Mouse (Mus musculus) cerebellum, adult 8-10 months (tissue): ENCODE results near the gene Cuedc1.
A peak's percentile ranks its signal among the peaks of the same experiment; 100 is the strongest.

ENCODE experiments used
- DNase-seq: peaks from one replicate; pipeline ENCODE4 v3.0.0; 2022

Cuedc1 gene

GRCm38 (mm10) chr11:88148638-88149279, 50.9 kb downstream of the Cuedc1 start:
- DNase-seq: peak; percentile 65

GRCm38 (mm10) chr11:88151379-88152155, 53.7 kb downstream of the Cuedc1 start:
- no peak for DNase-seq

DNA sequence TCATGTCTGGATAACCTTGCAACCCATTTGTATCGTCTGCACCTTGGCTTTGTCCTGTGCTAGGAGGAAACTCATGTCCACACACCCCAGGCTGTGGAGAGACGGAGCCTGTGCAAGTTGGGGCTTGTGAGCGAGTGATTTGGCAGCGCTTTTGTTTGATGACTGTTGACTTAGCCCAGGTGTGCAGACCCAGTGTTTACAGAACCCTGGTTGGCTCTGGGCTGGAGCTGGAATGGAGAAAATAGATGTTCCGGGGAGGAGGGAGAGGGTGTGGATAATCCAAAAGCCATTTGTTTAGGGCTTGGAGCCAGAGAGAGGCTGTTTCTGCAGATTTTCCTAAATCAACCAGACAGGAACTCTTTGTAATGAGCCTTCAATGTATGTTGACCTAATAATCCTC, 56.0 kb downstream of the Cuedc1 start:
- no peak for DNase-seq

GRCm38 (mm10) chr11:88154500-88154899, 56.6 kb downstream of the Cuedc1 start:
- DNase-seq: no peak

- DNase-seq: no peak
Observed at GRCm38 (mm10) chr11:88155451-88155850, 57.6 kb downstream of the Cuedc1 start.

GRCm38 (mm10) chr11:88155998-88156397, 58.1 kb downstream of the Cuedc1 start:
- no peak for DNase-seq

DNA sequence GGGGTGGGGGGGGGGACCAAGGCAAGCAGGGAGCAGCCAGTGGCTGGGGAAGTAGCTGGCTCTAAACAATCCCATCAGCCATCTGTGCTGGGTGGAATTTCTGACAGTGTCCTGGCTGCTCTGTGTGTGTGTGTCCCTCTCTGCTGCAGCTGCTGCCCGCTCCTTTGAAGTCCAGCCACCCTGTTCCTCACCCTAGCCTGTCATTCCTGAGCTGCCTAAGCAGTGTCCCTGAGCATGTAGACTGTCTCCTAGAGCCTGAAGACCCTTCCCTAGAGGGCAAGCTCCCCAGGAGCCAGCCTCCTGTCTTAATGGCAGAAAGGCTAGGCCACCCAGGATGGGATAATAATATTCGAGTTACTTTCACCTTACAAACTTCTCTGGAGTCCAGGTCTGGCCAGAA, 58.5 kb downstream of the Cuedc1 start:
- DNase-seq: no peak

- peak; percentile 68 for DNase-seq
Observed at GRCm38 (mm10) chr11:88158842-88159246, 61.0 kb downstream of the Cuedc1 start.

GRCm38 (mm10) chr11:88159389-88159788, 61.5 kb downstream of the Cuedc1 start:
- DNase-seq: no peak

DNA sequence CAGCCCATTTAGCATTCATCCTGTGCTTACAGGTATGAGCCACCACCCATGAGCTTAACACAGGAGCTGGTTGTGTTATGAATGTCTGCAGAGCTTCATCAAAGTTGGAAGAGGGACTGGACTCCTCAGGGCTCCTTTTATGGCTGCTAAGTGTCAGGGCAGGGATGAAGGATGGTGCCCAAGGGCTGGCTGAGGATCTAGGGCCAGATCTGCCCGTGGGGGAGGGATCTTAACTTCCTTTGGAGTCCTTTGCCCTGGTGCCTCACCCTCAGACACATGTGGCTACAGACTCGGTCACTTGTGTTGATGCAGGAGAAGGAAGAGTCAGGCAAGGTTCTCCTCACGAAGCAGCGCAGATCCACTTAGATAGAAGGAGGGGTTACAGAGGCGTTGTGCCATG, 62.5 kb downstream of the Cuedc1 start:
- DNase-seq: no peak

DNA sequence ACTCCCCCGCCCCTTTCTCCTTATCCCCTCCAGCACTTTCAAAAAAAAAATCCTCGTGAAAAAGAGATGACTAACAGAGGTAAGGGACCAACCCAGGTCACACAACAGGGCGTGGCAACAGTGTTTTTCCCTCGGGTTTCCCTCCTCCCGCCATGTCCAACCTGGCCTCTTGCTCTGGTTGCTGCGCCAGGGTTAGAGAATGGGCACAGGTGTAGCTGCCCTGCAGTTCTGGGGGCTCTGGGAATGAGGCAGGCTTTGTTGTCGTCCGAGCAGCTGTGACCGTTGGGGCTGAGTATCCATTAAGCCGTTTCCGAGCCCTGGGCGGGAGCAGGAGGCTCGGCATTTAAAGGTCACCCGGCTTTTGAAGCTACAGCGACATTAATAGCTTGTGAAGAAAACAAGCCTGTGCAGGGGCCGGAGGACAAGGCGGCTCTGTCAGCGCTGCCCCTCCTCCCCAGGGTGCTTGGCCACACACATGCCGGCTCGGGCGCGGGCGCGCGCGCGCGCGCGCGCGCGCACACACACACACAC, 63.3 kb downstream of the Cuedc1 start:
- peak; percentile 73 for DNase-seq

DNA sequence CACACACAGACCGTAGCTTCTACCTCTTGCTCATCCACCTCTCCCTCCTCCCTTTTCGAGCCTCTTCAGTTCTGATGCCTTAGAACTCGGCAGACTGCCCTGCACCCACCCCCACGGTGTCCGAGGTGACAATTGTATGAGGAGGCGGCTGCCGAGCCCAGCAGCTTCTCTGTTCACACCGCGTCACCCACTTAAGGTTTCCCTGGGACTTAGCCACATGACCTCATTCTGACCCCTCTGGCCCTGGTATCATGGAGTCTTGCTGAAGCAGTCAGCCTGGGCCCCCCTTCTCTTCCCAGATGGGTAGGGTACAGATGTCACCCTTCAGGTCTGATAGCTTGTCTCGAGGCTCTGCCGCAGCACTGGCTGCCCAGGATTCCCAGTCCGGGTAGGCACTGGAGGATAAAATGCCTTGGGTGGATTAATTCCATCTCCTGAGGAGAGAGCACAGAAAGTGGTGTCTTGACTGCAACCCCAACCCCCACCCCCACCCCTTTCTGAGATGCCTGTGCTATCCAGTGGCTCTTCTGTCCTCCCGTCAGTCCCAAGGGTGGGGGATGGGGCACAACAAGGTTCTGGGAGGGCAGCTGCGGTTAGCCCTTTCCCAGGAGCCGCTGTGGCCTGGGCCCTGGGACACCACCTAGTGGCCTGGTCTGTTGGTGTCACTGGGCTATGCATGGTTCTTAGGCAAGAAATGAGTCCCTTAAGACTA, 63.9 kb downstream of the Cuedc1 start:
- DNase-seq: peak; percentile 94

GRCm38 (mm10) chr11:88162740-88163139, 64.9 kb downstream of the Cuedc1 start:
- no peak for DNase-seq

DNA sequence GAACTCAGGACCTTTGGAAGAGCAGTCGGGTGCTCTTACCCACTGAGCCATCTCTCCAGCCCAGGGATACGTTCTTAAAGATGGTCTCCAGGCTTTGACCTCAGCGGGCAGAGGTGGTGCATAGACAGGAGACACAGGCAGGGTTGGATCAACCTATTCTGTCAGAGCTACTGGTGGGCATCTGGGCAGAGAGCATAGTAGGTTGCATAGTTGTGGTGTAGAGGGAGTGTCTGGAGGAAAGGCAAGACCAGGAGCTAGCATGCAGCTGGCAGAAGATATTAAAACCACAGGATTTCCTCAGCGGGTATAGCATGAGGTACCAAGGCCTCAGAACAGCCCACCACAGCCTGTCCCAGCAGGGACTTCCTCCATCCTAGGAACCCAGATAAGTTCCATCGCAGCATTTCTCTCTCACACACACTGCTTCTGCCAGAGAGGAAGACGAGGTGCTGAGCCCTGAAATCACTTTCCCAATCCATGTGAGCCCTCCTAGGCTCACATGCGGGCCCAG, 66.4 kb downstream of the Cuedc1 start:
- no peak for DNase-seq

DNA sequence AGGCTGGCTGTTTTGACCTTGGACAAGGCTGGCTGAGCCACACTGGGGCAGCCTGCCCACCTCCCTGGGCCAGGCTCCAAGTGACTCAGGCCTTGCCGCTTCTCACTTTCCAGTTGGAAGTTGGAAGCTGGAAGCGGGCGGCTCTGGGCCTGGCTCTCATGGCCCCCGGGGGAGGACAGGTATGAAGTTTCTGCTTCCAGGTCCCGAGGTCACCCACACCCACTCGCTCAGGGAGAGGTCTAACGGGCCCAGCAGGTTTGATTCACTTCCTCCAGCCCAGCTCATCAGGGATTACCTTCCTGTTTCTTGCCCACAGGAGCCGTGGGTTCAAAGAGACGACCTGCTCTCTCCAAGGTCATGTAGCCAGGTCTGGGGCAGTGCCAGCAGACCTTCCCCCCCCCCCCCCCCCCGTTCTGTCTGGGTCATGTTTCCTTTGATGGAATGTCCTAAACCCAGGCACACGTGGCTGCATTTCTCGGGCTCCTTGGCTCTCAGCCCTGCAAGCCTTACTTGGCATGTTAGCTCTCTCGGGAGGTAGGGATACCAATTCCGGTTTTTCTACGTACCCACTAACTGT, 67.0 kb downstream of the Cuedc1 start:
- peak; percentile 67 for DNase-seq

DNA sequence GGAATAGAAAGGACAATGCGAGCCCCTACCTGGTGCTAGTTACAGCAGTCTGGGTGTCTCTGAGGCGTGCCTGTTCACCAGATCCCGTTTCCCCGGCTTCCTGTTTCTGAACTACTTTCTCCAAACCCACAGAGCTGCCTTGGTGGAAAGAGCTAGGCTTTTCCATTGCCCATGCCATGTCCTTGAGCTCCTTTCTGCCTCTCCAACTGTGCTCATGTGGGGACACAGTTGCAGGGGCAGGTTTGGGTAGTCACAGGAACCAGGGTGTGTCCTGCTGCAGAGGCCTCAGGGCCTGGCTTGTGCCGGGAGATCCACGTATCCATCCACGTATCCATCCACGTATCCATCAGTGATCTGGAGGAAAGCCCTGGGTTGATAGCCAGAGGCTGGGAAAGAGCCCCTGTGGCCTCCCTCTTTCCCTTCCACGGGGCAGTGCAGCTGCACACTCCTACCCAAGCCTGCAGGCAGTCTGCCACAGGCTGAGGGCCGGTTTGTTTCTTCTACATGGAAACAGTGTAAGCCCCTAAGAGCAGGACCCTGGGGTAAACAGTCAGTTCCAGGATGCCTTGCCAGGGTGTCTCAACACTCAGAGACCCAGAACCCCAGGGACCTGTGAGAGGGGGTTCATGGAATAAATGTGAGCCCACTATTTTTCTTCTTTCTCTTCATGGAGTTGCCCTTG, 68.0 kb downstream of the Cuedc1 start:
- DNase-seq: no peak

DNA sequence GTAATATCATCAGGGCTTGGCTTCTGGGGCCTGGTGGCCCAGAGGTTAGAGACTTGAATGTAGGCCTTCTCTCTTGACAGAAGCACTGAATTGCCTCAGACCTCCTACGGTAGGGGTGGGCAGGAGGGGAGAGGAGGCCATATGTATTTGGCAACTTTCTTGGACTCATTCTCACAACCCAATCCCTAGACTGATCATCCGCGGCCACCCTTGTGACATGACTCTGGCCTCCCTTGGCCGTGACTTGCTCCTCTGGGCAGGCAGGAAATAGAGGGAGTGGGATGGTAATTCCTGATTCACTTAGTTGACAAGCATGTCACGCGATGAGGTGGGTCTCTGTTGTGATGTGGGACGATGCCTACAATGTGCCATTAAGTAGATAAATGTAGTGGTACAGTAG, 68.6 kb downstream of the Cuedc1 start:
- no peak for DNase-seq

GRCm38 (mm10) chr11:88168611-88169010, 70.8 kb downstream of the Cuedc1 start:
- no peak for DNase-seq

- no peak for DNase-seq
Observed at GRCm38 (mm10) chr11:88169531-88170040, 71.7 kb downstream of the Cuedc1 start.

GRCm38 (mm10) chr11:88170606-88171005, 72.7 kb downstream of the Cuedc1 start:
- no peak for DNase-seq

DNA sequence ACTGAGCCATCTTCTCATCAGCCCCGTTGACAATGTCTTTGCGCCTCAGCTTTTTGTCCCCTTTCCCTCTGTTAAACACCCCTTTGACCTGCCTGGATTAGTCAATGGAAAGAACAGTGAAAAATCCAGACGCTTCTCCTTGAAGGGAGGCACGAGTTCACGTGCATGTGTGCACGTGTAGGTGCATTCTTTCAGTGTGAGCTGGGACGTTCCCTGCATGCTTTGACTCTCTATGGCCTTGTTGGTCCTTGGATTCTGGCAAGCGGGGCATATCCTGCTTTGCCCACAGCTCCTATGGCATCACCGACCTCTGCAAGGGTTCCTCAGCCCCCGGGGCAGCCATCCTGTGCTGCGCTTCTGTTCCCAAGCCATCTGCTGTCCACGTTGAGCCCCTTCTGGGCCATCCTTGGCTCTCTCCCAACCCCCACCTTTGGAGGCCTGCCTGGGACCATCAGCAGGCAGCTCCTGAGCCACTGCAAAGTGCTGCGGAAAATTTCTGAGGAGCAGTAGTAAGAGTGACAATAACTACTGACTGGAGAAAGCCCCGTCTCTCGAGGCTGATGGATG, 74.1 kb downstream of the Cuedc1 start:
- no peak for DNase-seq
